Mouse (Mus musculus): ENCODE data around the gene Hs6st2. TPM values are rescaled to one million over a fixed set of nuclear protein-coding genes. Genes with fewer than 3 reads are reported as not detected.
A peak's percentile ranks its signal among the peaks of the same experiment; 100 is the strongest.

The Hs6st2 gene
- 10 to 100 TPM; 25.2 to 31.8 (median 27.3) TPM for total RNA-seq (2022)

- DNase-seq (ENCODE audit: low spot score in 2 of 2) = no peak
Measured at GRCm38 (mm10) chrX:51681756-51682155, at the start of gene Hs6st2. TSS of gene Hs6st2 (minus strand) at chrX:51681856.

- no peak for DNase-seq (ENCODE audit: low spot score in 2 of 2)
Measured at GRCm38 (mm10) chrX:51714086-51714745, 32.6 kb upstream of the Hs6st2 start.

- no peak for DNase-seq (ENCODE audit: low spot score in 2 of 2)
Measured at GRCm38 (mm10) chrX:51712996-51713395, 31.3 kb upstream of the Hs6st2 start.

GRCm38 (mm10) chrX:51702823-51703222 is 21.2 kb upstream of the Hs6st2 start:
- DNase-seq (ENCODE audit: low spot score in 2 of 2) = no peak

GRCm38 (mm10) chrX:51699079-51699478 is 17.4 kb upstream of the Hs6st2 start:
- DNase-seq (ENCODE audit: low spot score in 2 of 2) = no peak

GRCm38 (mm10) chrX:51686048-51686949 is 4.6 kb upstream of the Hs6st2 start:
- DNase-seq (ENCODE audit: low spot score in 2 of 2) = no peak

GRCm38 (mm10) chrX:51684336-51685056 is 2.8 kb upstream of the Hs6st2 start:
- no peak for DNase-seq (ENCODE audit: low spot score in 2 of 2)

GRCm38 (mm10) chrX:51681170-51681667 is 437 bp downstream of the Hs6st2 start:
- DNase-seq (ENCODE audit: low spot score in 2 of 2) = peak in 1 of 2 experiments; percentile 3

- DNase-seq (ENCODE audit: low spot score in 2 of 2) = peak; percentile 7 to 9
Measured at GRCm38 (mm10) chrX:51680428-51681169, 1.1 kb downstream of the Hs6st2 start.

GRCm38 (mm10) chrX:51679601-51680427 is 1.8 kb downstream of the Hs6st2 start:
- DNase-seq (ENCODE audit: low spot score in 2 of 2) = no peak

- DNase-seq (ENCODE audit: low spot score in 2 of 2) = no peak
Measured at GRCm38 (mm10) chrX:51658236-51658635, 23.4 kb downstream of the Hs6st2 start.

GRCm38 (mm10) chrX:51642661-51643257 is 38.9 kb downstream of the Hs6st2 start:
- DNase-seq (ENCODE audit: low spot score in 2 of 2) = no peak

GRCm38 (mm10) chrX:51635756-51636155 is 45.9 kb downstream of the Hs6st2 start:
- no peak for DNase-seq (ENCODE audit: low spot score in 2 of 2)

GRCm38 (mm10) chrX:51631376-51631775 is 50.3 kb downstream of the Hs6st2 start:
- no peak for DNase-seq (ENCODE audit: low spot score in 2 of 2)

- no peak for DNase-seq (ENCODE audit: low spot score in 2 of 2)
Measured at GRCm38 (mm10) chrX:51614384-51615004, 67.2 kb downstream of the Hs6st2 start.

GRCm38 (mm10) chrX:51610743-51611142 is 70.9 kb downstream of the Hs6st2 start:
- peak in 1 of 2 experiments; percentile 5 for DNase-seq (ENCODE audit: low spot score in 2 of 2)

GRCm38 (mm10) chrX:51606231-51606863 is 75.3 kb downstream of the Hs6st2 start:
- peak; percentile 17 to 21 for DNase-seq (ENCODE audit: low spot score in 2 of 2)

GRCm38 (mm10) chrX:51592751-51593150 is 88.9 kb downstream of the Hs6st2 start:
- peak; percentile 22 to 25 for DNase-seq (ENCODE audit: low spot score in 2 of 2)
